Comparison of ENCODE assay signal across 7 mouse cellular contexts in the genomic region with DNA sequence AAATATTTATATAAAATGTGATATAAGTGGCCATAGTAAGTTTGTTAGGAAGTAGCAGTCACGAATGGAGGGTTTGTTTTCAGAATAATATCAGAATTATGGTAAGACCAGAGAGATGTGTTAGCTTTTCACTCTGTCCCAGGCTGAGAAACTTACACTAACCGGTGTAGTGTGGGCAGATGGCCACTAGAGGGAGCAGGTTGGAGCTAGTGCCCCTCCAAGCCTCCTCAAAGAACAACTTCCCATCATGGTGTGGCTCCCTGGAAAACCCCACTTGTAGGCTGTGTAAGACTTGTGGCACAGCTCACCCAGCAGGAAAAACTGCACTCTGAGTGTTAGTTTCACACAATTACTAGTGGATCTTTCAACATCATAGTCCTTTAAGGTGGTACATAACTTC.
DNase-seq lines count a peak whose midpoint lies in the region; TF ChIP-seq lines count a peak whose summit lies in the region.

No protein-coding gene starts in this region.

- no peaks in the 10 kb centered on the region for H3K27me3 ChIP-seq in E14TG2a.4 (ENCODE audit: insufficient read depth, low read length)
- no peaks in the 10 kb centered on the region for H3K27me3 ChIP-seq in small intestine, adult 2 months (ENCODE audit: control insufficient read depth, insufficient read depth, low read length)

- H3K4me3 ChIP-seq in E14TG2a.4 (replicated peaks; ENCODE audit: low read length): no peak overlapping the region
- H3K4me3 ChIP-seq in small intestine, adult 2 months (ENCODE audit: low read depth, low read length): no peak overlapping the region

- 4% methylated on average over 2 of the region's 2 CpGs for WGBS in small intestine, adult 2 months

- TF ChIP-seq CTCF in E14TG2a.4 (conservative IDR thresholded peaks at IDR 0.05; ENCODE audit: low read length): peak; percentile 80
- TF ChIP-seq CTCF in small intestine, adult 2 months (IDR thresholded peaks at IDR 0.05; ENCODE audit: extremely low read depth, insufficient read length, insufficient replicate concordance, low read depth, low read length): peak; percentile 69; the same call in 1 of the 2 replicates

- no peak overlapping the region for H3K27ac ChIP-seq in small intestine, adult 2 months (ENCODE audit: insufficient read depth, low read depth, low read length)

- DNase-seq in NIH3T3 (ENCODE audit: low read depth): peak; percentile 49
- DNase-seq in cerebellum, postnatal 25 days: peak; percentile 66 to 79
- DNase-seq in frontal cortex, postnatal 36 days (ENCODE audit: low spot score in 2 of 2): peak; percentile 58 to 72
- DNase-seq in layer of hippocampus, adult 8-10 months (ENCODE audit: low spot score in 2 of 2): peak; percentile 34 to 79
- DNase-seq in lung, postnatal 14 days: peak; percentile 72

- no peaks in the 10 kb centered on the region for H3K4me1 ChIP-seq in E14TG2a.4 (replicated peaks; ENCODE audit: low read depth, low read length)
- H3K4me1 ChIP-seq in small intestine, adult 2 months (ENCODE audit: control insufficient read depth, insufficient read depth, insufficient read length, low read length): no peaks in the 10 kb centered on the region

- no peaks in the 10 kb centered on the region for H3K9me3 ChIP-seq in E14TG2a.4 (ENCODE audit: low read length)

- no peak for TF ChIP-seq POLR2A in small intestine, adult 2 months (IDR thresholded peaks at IDR 0.05; ENCODE audit: low read depth, low read length)

- H3K36me3 ChIP-seq in E14TG2a.4 (ENCODE audit: insufficient read depth, low read length): no peaks in the 10 kb centered on the region
- no peaks in the 10 kb centered on the region for H3K36me3 ChIP-seq in small intestine, adult 2 months (ENCODE audit: control insufficient read depth, insufficient read depth, low read length)
